Mouse (Mus musculus) embryonic fibroblast, embryonic 13.5 days (primary cell): ENCODE results near the gene Uspl1.

Source experiments
- CTCF ChIP-seq: IDR thresholded peaks from 2 replicates; pipeline ENCODE4 v1.5.1; 2011; ENCODE audit warnings: mild to moderate bottlenecking, control low read depth, low read length, moderate library complexity, borderline replicate concordance; ENCODE audit not compliant: insufficient read depth
- POLR2A ChIP-seq: IDR thresholded peaks from 2 replicates; pipeline ENCODE4 v1.6.1; 2011; ENCODE audit warnings: low read depth, mild to moderate bottlenecking, control low read depth, low read length, moderate library complexity

- TF ChIP-seq CTCF (no peak), POLR2A (no peak)
Observed at GRCm38 (mm10) chr5:149152774-149153155, 31.4 kb upstream of the Uspl1 start.
